Mouse (Mus musculus) liver (tissue): Measurements from ENCODE around the gene Fem1b.
"Not testable (repeated sequence)": the region's sequence is repeated elsewhere in the genome, so short reads cannot be mapped to it uniquely, and the experiment has no call there.

ENCODE experiments used
- DNase-seq: peaks from one replicate; pipeline ENCODE4 v3.0.0-alpha.2; 2020; ENCODE audit warnings: mixed read lengths

Fem1b gene

GRCm38 (mm10) chr9:62811516-62812121 lies at the start of gene Fem1b:
Fem1b (minus strand) TSS chr9:62811934.
- DNase-seq, result peak; percentile 89

GRCm38 (mm10) chr9:62860866-62861265 lies 49.1 kb upstream of the Fem1b start:
- no peak for DNase-seq

GRCm38 (mm10) chr9:62860102-62860501 lies 48.4 kb upstream of the Fem1b start:
- not testable (repeated sequence) for DNase-seq

- DNase-seq, result no peak
Measured at GRCm38 (mm10) chr9:62858266-62859019, 46.7 kb upstream of the Fem1b start.

GRCm38 (mm10) chr9:62857719-62858261 lies 46.1 kb upstream of the Fem1b start, which contains the start of gene Calml4:
Calml4 (plus strand) TSS chr9:62858080.
- peak; percentile 49 for DNase-seq

- DNase-seq, result no peak
Measured at GRCm38 (mm10) chr9:62857216-62857615, 45.5 kb upstream of the Fem1b start.

- DNase-seq, result peak; percentile 34
Measured at GRCm38 (mm10) chr9:62854483-62854882, 42.7 kb upstream of the Fem1b start.

GRCm38 (mm10) chr9:62851571-62851970 lies 39.8 kb upstream of the Fem1b start:
- no peak for DNase-seq

- DNase-seq, result no peak
Measured at GRCm38 (mm10) chr9:62848641-62849040, 36.9 kb upstream of the Fem1b start.

GRCm38 (mm10) chr9:62847694-62848093 lies 36.0 kb upstream of the Fem1b start:
- peak; percentile 91 for DNase-seq

GRCm38 (mm10) chr9:62844461-62844860 lies 32.7 kb upstream of the Fem1b start:
- no peak for DNase-seq

GRCm38 (mm10) chr9:62843356-62844024 lies 31.8 kb upstream of the Fem1b start:
- DNase-seq, result no peak

GRCm38 (mm10) chr9:62839172-62839770 lies 27.5 kb upstream of the Fem1b start:
- DNase-seq, result peak; percentile 41

GRCm38 (mm10) chr9:62838506-62839171 lies 26.9 kb upstream of the Fem1b start, which contains the start of gene Cln6:
Cln6 (plus strand) TSS chr9:62838785.
- DNase-seq, result peak; percentile 91

GRCm38 (mm10) chr9:62838146-62838505 lies 26.4 kb upstream of the Fem1b start:
- no peak for DNase-seq

- DNase-seq, result no peak
Measured at GRCm38 (mm10) chr9:62837611-62838010, 25.9 kb upstream of the Fem1b start.

- DNase-seq, result no peak
Measured at GRCm38 (mm10) chr9:62835705-62836446, 24.1 kb upstream of the Fem1b start.

GRCm38 (mm10) chr9:62834906-62835305 lies 23.2 kb upstream of the Fem1b start:
- DNase-seq, result no peak

- DNase-seq, result no peak
Measured at GRCm38 (mm10) chr9:62829877-62830276, 18.1 kb upstream of the Fem1b start.

GRCm38 (mm10) chr9:62828662-62829086 lies 16.9 kb upstream of the Fem1b start:
- peak; percentile 96 for DNase-seq

GRCm38 (mm10) chr9:62827939-62828652 lies 16.4 kb upstream of the Fem1b start:
- no peak for DNase-seq
